Mouse (Mus musculus): ENCODE measurements at regions not wholly inside any gene's neighbourhood (a gene's known extent, or its start where the extent isn't known, plus 50 kb on each side); places are given as distances from the start of the nearest gene placed in this dataset.

DNA sequence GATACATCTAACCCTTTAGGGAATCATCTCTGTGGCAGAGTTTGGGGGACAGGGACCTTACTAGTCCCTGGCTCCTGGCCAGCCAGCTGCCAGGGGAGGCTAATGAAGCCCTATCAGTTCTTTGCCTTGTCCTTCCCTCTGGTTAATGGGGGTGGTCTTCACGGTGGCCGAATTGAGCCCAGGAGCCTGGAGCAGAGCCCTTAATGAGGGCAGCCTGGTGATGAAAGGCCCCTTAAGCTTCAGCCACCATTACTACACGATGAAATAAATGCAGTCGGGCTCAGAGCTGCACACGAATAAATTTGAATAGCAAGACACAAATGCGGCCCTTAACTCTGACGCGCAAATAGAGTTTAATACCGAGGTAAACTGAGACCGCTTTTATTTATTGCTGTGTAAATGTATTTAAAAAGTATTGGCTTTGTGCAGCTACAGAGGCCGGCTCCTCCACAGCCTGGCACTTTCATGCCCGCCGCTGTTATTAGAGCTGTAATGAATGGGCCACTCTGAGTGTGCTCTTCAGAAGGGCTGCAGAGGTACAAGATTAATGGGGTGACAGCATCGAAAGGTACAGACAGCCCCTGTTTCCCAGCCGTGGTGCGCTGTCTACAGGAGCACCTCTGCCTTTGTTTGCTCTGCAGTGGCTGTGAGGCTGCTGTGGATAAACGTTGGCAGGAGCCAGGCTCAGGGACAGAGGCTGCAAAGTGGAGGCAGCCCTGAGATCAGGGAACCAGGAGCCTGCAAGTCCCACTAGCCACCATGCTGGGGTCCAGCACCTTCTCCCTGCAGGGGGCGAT, 335.2 kb upstream of the Zmiz1 start:
- Histone ChIP-seq H3K4me2 (ENCODE audit: low read length) (no peak overlapping the region), H3K27ac (no peak overlapping the region)
- peak; percentile 43 for TF ChIP-seq CTCF (IDR thresholded peaks at IDR 0.05; ENCODE audit: low read depth)

DNA sequence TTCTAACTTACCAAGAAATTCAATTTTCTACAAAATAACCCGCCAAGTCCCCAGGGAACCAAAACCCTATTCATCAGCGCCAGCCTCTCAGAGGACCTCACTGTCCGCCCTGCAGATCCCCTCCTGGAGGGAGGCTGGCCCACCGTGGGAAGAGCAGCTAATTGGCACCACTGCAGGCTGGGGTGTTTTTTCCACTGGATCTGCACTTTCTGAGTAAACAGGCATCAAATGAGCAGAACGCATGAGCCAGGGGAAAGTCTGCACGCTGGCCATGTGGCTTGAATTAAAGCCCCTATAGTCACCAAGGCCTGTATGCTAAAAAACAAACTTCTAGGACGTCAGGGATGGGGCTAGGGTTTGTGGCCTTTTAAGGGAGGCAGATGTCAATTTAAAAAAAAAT, 332.4 kb upstream of the Zmiz1 start:
- TF ChIP-seq CTCF (IDR thresholded peaks at IDR 0.05; ENCODE audit: low read depth), result no peak
- 72% methylated on average over 7 of the region's 7 CpGs for WGBS
- Histone ChIP-seq H3K36me3 (ENCODE audit: insufficient read depth, low read length) (no peaks in the 10 kb centered on the region), H3K9ac (ENCODE audit: low read depth, low read length) (no peak overlapping the region), H3K27me3 (ENCODE audit: insufficient read depth, low read length) (no peaks in the 10 kb centered on the region), H3K27ac (no peak overlapping the region), H3K9me3 (replicated peaks; ENCODE audit: low read length) (no peaks in the 10 kb centered on the region), H3K4me3 (replicated peaks; ENCODE audit: low read depth, low read length) (no peak overlapping the region), H3K4me2 (ENCODE audit: low read length) (no peak overlapping the region), H3K4me1 (replicated peaks; ENCODE audit: insufficient read depth, low read length) (0 out of 2 replicates have a peak, but pooled peaks cover 6% of the 10 kb centered on the region)
- ATAC-seq (replicated peaks; ENCODE audit: low FRiP score, low read depth), result no peak
- DNase-seq (ENCODE audit: low spot score), result no peak

More for the DNA sequence above, 335.2 kb upstream of the Zmiz1 start:
- no peaks in the 10 kb centered on the region for H3K36me3 ChIP-seq (ENCODE audit: insufficient read depth, low read length)
- H3K9me3 ChIP-seq (replicated peaks; ENCODE audit: low read length), result no peaks in the 10 kb centered on the region
- no peak overlapping the region for H3K4me3 ChIP-seq (replicated peaks; ENCODE audit: low read depth, low read length)
- ATAC-seq (replicated peaks; ENCODE audit: low FRiP score, low read depth) (no peak), DNase-seq (ENCODE audit: low spot score) (no peak)
- 0 out of 2 replicates have a peak, but pooled peaks cover 6% of the 10 kb centered on the region for H3K4me1 ChIP-seq (replicated peaks; ENCODE audit: insufficient read depth, low read length)
- H3K27me3 ChIP-seq (ENCODE audit: insufficient read depth, low read length), result no peaks in the 10 kb centered on the region
- WGBS, result 43% methylated on average over 18 of the region's 18 CpGs
- H3K9ac ChIP-seq (ENCODE audit: low read depth, low read length), result no peak overlapping the region

DNA sequence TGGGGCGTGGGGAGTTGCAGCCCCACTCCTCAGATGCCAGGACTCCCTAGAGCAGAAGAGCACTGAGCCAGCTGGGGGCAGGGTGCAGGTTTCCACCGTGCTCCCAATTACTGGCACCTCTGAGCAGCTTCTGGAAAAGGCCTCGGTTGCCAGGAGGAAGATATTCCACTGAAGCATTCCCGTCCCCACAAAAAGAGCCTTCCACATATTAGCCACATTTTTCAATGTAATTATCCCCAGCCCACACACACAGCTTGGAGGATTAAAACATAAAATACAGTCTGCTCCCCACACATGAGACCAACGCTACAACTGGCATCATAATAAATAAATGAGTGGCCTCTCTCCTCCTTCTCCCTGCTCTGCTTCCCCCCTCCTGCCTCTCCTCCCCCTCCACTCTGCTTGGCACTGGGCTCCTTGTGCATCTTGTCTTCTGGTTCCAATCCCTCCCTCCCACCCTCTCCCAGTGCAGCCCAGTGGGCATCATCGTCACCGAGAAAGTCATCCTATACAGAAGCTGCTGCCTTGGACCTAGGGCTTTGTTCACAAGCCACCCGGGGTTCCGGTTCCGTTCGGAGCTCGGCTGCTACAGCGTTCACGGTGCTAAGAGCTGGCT, 331.3 kb upstream of the Zmiz1 start:
- DNase-seq (ENCODE audit: low spot score) (peak; percentile 16), ATAC-seq (replicated peaks; ENCODE audit: low FRiP score, low read depth) (no peak)
- H3K27me3 ChIP-seq (ENCODE audit: insufficient read depth, low read length), result no peaks in the 10 kb centered on the region
- H3K9me3 ChIP-seq (replicated peaks; ENCODE audit: low read length), result no peaks in the 10 kb centered on the region
- H3K27ac ChIP-seq, result no peak overlapping the region
- no peak for TF ChIP-seq CTCF (IDR thresholded peaks at IDR 0.05; ENCODE audit: low read depth)
- H3K4me2 ChIP-seq (ENCODE audit: low read length), result no peak overlapping the region
- H3K4me3 ChIP-seq (replicated peaks; ENCODE audit: low read depth, low read length), result no peak overlapping the region
- H3K9ac ChIP-seq (ENCODE audit: low read depth, low read length), result no peak overlapping the region
- 0 out of 2 replicates have a peak, but pooled peaks cover 6% of the 10 kb centered on the region for H3K4me1 ChIP-seq (replicated peaks; ENCODE audit: insufficient read depth, low read length)
- WGBS, result 51% methylated on average over 14 of the region's 14 CpGs
- no peaks in the 10 kb centered on the region for H3K36me3 ChIP-seq (ENCODE audit: insufficient read depth, low read length)

DNA sequence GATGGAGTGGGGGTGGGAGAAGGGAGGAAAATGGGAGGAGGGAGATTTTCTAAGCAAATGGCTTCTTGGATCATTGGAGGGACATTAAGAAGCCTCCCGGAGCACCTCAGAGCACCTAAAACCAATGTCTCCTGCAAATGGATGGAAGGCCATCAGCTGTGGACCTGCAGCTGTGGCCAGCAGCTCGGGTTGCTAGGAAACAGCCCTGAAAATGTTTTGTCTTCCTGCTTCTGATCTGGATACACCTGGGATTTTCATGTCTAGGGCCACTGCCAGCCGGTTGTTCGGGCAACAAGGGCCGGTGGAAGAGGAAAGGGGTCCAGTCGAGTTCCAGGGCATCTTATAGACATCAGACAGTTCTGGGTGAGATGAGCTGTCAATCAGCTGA, 330.8 kb upstream of the Zmiz1 start:
- H3K9ac ChIP-seq (ENCODE audit: low read depth, low read length), result no peak overlapping the region
- no peak overlapping the region for H3K4me2 ChIP-seq (ENCODE audit: low read length)
- no peaks in the 10 kb centered on the region for H3K36me3 ChIP-seq (ENCODE audit: insufficient read depth, low read length)
- no peak overlapping the region for H3K4me3 ChIP-seq (replicated peaks; ENCODE audit: low read depth, low read length)
- no peaks in the 10 kb centered on the region for H3K9me3 ChIP-seq (replicated peaks; ENCODE audit: low read length)
- ATAC-seq (replicated peaks; ENCODE audit: low FRiP score, low read depth) (no peak), DNase-seq (ENCODE audit: low spot score) (no peak)
- TF ChIP-seq CTCF (IDR thresholded peaks at IDR 0.05; ENCODE audit: low read depth), result no peak
- no peak overlapping the region for H3K27ac ChIP-seq
- H3K27me3 ChIP-seq (ENCODE audit: insufficient read depth, low read length), result no peaks in the 10 kb centered on the region
- WGBS, result 62% methylated on average over 6 of the region's 6 CpGs
- 0 out of 2 replicates have a peak, but pooled peaks cover 3% of the 10 kb centered on the region for H3K4me1 ChIP-seq (replicated peaks; ENCODE audit: insufficient read depth, low read length)

DNA sequence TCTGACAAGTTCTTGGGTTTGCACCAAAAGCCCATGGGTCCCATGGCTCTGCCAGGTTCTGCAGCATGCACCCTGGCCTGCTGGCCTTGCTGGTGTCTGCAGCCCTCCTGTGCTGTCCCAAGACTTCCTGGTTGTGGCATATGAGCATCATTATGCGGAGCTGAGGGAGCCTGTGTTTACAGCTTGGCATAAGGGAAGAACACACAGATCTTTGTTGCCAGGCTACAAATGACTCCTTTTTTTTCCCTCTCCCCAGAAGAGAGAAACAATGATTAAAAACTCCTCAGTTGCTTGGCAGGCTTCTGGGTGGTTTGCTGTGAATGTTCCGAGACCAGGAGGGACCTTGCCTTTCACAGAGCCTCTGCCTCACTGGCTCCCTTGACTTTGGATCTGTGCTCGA, 323.6 kb upstream of the Zmiz1 start:
- Histone ChIP-seq H3K4me1 (replicated peaks; ENCODE audit: insufficient read depth, low read length) (no peaks in the 10 kb centered on the region), H3K9me3 (replicated peaks; ENCODE audit: low read length) (no peaks in the 10 kb centered on the region), H3K27me3 (ENCODE audit: insufficient read depth, low read length) (no peaks in the 10 kb centered on the region), H3K36me3 (ENCODE audit: insufficient read depth, low read length) (no peaks in the 10 kb centered on the region), H3K9ac (ENCODE audit: low read depth, low read length) (no peak overlapping the region), H3K27ac (no peak overlapping the region), H3K4me2 (ENCODE audit: low read length) (no peak overlapping the region), H3K4me3 (replicated peaks; ENCODE audit: low read depth, low read length) (no peak overlapping the region)
- ATAC-seq (replicated peaks; ENCODE audit: low FRiP score, low read depth), result no peak
- TF ChIP-seq CTCF (IDR thresholded peaks at IDR 0.05; ENCODE audit: low read depth), result no peak
- WGBS, result 76% methylated on average over 3 of the region's 3 CpGs
- DNase-seq (ENCODE audit: low spot score), result no peak

DNA sequence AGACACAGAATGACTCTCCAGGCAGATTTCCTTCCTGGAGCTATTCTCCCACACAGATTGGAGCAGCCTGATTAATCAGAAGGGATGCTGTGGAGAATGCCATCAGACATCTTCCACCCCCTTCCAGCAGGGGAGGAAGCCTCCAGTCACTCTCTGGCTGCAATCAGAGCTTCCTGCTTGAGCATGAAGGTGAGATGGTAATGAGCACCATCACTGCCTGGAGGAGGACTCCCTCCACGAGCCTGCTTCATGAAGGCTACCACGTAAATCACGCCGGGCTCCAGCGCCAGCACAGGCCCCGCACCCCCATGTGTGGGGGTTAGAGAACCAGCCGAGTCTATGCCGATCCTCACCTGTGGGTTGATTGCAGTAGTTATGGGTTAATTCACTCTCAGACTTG, 321.7 kb upstream of the Zmiz1 start:
- Histone ChIP-seq H3K36me3 (ENCODE audit: insufficient read depth, low read length) (no peaks in the 10 kb centered on the region), H3K9ac (ENCODE audit: low read depth, low read length) (no peak overlapping the region), H3K27ac (no peak overlapping the region), H3K9me3 (replicated peaks; ENCODE audit: low read length) (no peaks in the 10 kb centered on the region), H3K4me3 (replicated peaks; ENCODE audit: low read depth, low read length) (no peak overlapping the region), H3K4me1 (replicated peaks; ENCODE audit: insufficient read depth, low read length) (peaks cover 11% of the 10 kb centered on the region; the same call in 1 of the 2 replicates), H3K27me3 (ENCODE audit: insufficient read depth, low read length) (no peaks in the 10 kb centered on the region), H3K4me2 (ENCODE audit: low read length) (no peak overlapping the region)
- 46% methylated on average over 8 of the region's 8 CpGs for WGBS
- ATAC-seq (replicated peaks; ENCODE audit: low FRiP score, low read depth) (no peak), DNase-seq (ENCODE audit: low spot score) (peak; percentile 35)
- no peak; the same call in 1 of the 2 replicates for TF ChIP-seq CTCF (IDR thresholded peaks at IDR 0.05; ENCODE audit: low read depth)
